Mouse (Mus musculus) heart, postnatal 36 days (tissue): Measurements from ENCODE around the gene Fam122a. TPM values are rescaled to one million over a fixed set of nuclear protein-coding genes. Genes with fewer than 3 reads are reported as not detected.

Experiments
- DNase-seq, 2 experiments: peaks; one replicate each; pipeline ENCODE4 v3.0.0; 2021 to 2022
- intact Hi-C: fragments of 180-260 bp; cut with DNase I; formaldehyde crosslinking; loops from one replicate; pipeline ENCODE4 v1.15.1; 2025
- total RNA-seq, 2 experiments: library from RNA; stranded (reverse); gene quantifications; 2 replicates each; pipeline ENCODE4 v1.2.3; 2021

Gene Fam122a
- total RNA-seq, result 10 to 100 TPM; 22.2 to 22.7 TPM

- peak; percentile 91 to 93 for DNase-seq
- intact Hi-C loops, result loop anchor here (2.0 to 5.0 kb wide), 2 partner anchors 80 to 176 kb away; partner anchors contain the start of gene Pip5k1b
These were observed at the start of gene Fam122a for GRCm38 (mm10) chr19:24476929-24477882. Gene Fam122a (minus strand): TSS chr19:24477356.

GRCm38 (mm10) chr19:24523476-24524313 lies 46.5 kb upstream of the Fam122a start:
- intact Hi-C loops, result no loop called here
- DNase-seq, result no peak

- intact Hi-C loops, result no loop called here
- DNase-seq, result no peak
These were observed 44.8 kb upstream of the Fam122a start for GRCm38 (mm10) chr19:24521997-24522396.

GRCm38 (mm10) chr19:24521146-24521545 lies 44.0 kb upstream of the Fam122a start:
- intact Hi-C loops, result no loop called here
- DNase-seq, result no peak

GRCm38 (mm10) chr19:24519732-24520409 lies 42.7 kb upstream of the Fam122a start:
- intact Hi-C loops, result no loop called here

GRCm38 (mm10) chr19:24518384-24518783 lies 41.2 kb upstream of the Fam122a start:
- DNase-seq, result no peak
- intact Hi-C loops, result no loop called here

More at GRCm38 (mm10) chr19:24519732-24520409, 42.7 kb upstream of the Fam122a start:
- no peak for DNase-seq

GRCm38 (mm10) chr19:24517057-24517456 lies 39.9 kb upstream of the Fam122a start:
- no peak for DNase-seq
- intact Hi-C loops, result no loop called here

GRCm38 (mm10) chr19:24515941-24516340 lies 38.8 kb upstream of the Fam122a start:
- intact Hi-C loops, result no loop called here
- no peak for DNase-seq

GRCm38 (mm10) chr19:24514661-24515642 lies 37.8 kb upstream of the Fam122a start:
- intact Hi-C loops, result no loop called here
- DNase-seq, result no peak

GRCm38 (mm10) chr19:24513105-24513843 lies 36.1 kb upstream of the Fam122a start:
- DNase-seq, result no peak
- intact Hi-C loops, result no loop called here

- intact Hi-C loops, result no loop called here
- no peak for DNase-seq
These were observed 34.8 kb upstream of the Fam122a start for GRCm38 (mm10) chr19:24511939-24512338.

GRCm38 (mm10) chr19:24509391-24509790 lies 32.2 kb upstream of the Fam122a start:
- intact Hi-C loops, result no loop called here
- DNase-seq, result no peak

- DNase-seq, result no peak
- intact Hi-C loops, result no loop called here
These were observed 31.1 kb upstream of the Fam122a start for GRCm38 (mm10) chr19:24508087-24508767.

- intact Hi-C loops, result no loop called here
- DNase-seq, result no peak
These were observed 25.7 kb upstream of the Fam122a start for GRCm38 (mm10) chr19:24502736-24503421.

- intact Hi-C loops, result no loop called here
- no peak for DNase-seq
These were observed 24.4 kb upstream of the Fam122a start for GRCm38 (mm10) chr19:24501525-24501924.

- no peak for DNase-seq
- intact Hi-C loops, result no loop called here
These were observed 23.3 kb upstream of the Fam122a start for GRCm38 (mm10) chr19:24500431-24500830.

GRCm38 (mm10) chr19:24499291-24499690 lies 22.1 kb upstream of the Fam122a start:
- intact Hi-C loops, result no loop called here
- no peak for DNase-seq

GRCm38 (mm10) chr19:24493887-24494286 lies 16.7 kb upstream of the Fam122a start:
- no peak for DNase-seq
- intact Hi-C loops, result no loop called here
